Mouse (Mus musculus): ENCODE data around the gene Rala. TPM values are rescaled to one million over a fixed set of nuclear protein-coding genes. Genes with fewer than 3 reads are reported as not detected.

The Rala gene
- total RNA-seq, 2 experiments from 2014 or later, result 31.0 to 44.8 TPM

- ATAC-seq (ENCODE audit: poor library complexity, severe bottlenecking), result no peak
Measured at GRCm38 (mm10) chr13:17891545-17891944, 52.5 kb downstream of the Rala start.

- no peak for ATAC-seq (ENCODE audit: poor library complexity, severe bottlenecking)
Measured at GRCm38 (mm10) chr13:17884211-17884610, 59.8 kb downstream of the Rala start.

DNA sequence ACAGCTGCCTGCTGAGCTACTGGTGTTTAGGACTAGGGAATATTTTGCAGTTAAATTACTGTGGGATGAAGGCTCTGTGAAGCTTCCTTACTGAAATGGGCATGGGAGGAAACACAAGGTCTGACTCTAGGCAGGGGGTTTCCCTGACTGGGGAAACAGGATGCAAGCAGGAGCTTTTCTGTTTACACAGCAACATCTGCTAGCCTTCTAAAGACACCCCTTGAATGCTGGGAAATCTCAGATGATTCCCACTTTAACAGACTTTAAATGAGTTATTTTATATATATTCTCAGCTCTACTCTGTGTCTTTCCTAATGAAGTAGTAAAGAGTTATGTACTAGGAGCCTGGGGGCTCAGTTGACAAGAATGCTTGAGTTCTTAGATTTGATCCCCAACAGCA, 65.0 kb downstream of the Rala start:
- no peak for ATAC-seq (ENCODE audit: poor library complexity, severe bottlenecking)

- ATAC-seq (ENCODE audit: poor library complexity, severe bottlenecking), result no peak
Measured at GRCm38 (mm10) chr13:17866741-17867140, 77.3 kb downstream of the Rala start.

DNA sequence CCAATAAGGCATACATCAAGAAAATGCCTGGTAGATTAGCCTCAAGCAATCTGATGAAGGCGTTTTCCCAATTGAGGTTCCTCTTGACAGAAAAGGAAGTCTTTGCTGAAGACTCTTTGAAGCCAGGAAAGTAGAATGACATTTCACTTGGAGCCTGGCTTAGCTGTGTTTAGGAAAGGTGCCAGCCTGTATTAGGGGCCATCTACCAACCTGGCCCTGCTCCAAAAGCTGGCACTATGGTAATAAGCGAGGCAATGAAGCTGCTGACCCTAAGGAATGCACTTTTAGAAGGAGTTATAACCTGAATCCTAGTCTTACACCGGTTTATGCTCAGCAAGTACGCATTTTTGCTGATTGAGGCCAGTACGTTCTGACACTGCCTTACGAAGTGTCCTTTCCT, 83.5 kb downstream of the Rala start:
- ATAC-seq (ENCODE audit: poor library complexity, severe bottlenecking), result no peak

DNA sequence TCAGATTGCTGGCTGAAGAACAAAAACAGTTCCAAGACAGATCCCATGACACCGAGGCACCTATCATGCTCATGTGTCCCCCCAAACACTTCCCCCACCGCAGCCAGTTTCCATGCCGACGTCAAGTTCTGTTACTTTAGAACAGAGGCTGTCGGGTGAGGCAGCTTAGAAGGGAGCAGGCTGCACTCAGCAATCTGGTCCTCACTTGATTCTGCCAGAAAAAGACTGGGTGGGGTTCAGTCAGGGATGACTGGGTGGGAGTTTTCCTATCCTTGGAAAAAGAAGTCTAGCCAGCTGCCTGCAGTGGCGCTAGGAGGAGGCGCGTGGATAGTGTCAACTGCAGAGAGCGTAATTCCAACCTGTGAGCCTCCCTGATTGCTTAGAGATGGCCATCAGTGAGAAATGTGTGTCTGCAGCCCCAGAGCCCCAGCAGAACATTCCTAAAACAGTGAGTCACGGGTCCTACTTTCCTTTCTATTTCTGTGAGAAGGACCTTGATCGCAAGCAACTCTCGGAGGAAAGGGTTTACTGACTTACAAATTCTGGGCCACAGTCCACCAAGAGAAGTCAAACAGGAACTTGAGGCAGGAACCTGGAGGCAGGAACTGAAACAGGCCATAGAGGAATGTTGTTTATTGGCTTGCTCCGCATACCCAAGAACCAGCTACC, 84.5 kb downstream of the Rala start:
- ATAC-seq (ENCODE audit: poor library complexity, severe bottlenecking), result no peak

DNA sequence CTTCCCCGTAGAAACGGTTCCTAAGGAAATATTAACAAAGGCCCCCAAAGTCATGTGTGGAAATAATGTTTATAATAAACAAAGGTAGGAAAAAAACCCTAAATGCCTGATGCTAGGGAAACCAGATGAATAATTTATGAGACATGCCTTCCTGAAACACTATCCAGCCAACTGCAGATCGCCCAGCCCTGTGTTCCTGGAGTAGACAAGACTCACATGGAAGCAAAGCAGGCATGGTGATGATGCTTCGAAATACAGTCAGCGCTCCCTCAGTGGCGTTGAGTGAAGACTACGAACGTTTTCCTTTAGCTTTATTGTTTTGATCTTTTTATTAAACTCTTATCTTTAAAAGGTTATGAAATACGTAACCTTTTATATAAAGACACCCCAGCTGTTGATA, 87.0 kb downstream of the Rala start:
- ATAC-seq (ENCODE audit: poor library complexity, severe bottlenecking), result no peak

- no peak for ATAC-seq (ENCODE audit: poor library complexity, severe bottlenecking)
Measured at GRCm38 (mm10) chr13:17855492-17856138, 88.4 kb downstream of the Rala start.

DNA sequence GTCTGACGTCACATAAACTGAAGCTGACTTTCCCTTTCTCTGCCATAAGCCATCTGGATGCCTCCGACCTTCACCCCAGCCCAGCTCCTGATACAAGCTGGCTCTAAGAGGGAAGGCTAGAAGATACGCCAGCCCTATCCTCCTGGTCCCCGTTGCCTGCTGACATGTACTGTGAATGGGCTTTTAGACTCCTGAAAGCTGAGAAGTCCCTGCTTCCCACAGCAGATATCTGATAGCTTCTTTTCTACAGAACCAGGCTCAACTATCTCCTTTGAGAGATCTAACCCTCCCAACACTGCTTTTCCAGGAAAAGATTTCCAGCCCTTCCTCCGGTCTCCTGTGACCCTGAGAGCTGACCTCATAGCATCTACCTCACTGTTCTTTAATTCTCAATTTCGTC, 89.3 kb downstream of the Rala start:
- ATAC-seq (ENCODE audit: poor library complexity, severe bottlenecking), result no peak

GRCm38 (mm10) chr13:17843336-17843735, 100.7 kb downstream of the Rala start:
- ATAC-seq (ENCODE audit: poor library complexity, severe bottlenecking), result no peak

DNA sequence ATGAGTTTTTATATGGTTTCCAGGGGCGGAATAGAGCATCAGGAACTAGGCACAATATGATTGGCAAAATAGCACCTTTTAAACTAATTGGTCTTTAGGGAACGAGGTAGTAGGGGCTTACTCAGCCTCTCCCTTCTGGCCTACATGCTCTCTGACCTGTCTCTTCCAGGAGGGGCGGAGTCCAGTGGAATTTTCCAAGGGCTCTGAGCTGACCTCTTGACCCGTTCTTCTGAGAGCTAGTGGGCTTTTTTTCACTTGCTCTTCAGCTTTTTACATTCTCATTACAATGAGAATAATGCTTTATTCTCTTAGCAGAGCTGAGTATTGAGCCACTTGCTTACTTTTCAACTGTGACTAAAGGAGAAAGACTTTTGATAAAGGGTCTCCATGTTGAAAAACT, 101.3 kb downstream of the Rala start:
- ATAC-seq (ENCODE audit: poor library complexity, severe bottlenecking), result no peak

DNA sequence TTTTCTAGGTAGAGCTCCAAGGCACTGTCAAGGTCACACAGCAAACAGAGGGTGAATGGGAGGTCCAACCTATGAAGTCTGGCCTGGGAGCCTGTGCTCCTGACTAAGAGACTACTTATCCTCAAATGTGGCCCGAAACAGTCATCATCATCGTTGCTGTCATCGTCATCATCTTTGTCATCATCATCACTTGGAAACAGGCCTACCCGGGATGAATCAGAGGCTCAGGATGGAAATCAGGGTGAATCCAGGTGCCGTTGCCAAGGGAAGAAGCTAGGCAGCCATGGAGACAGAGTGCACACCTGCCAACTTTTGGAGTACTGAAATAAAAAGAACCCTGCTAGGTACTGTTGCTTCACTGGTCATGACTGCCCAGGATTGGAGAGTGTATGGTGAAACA, 104.9 kb downstream of the Rala start:
- ATAC-seq (ENCODE audit: poor library complexity, severe bottlenecking), result no peak

GRCm38 (mm10) chr13:17838484-17838851, 105.6 kb downstream of the Rala start:
- peak; percentile 83 for ATAC-seq (ENCODE audit: poor library complexity, severe bottlenecking)

DNA sequence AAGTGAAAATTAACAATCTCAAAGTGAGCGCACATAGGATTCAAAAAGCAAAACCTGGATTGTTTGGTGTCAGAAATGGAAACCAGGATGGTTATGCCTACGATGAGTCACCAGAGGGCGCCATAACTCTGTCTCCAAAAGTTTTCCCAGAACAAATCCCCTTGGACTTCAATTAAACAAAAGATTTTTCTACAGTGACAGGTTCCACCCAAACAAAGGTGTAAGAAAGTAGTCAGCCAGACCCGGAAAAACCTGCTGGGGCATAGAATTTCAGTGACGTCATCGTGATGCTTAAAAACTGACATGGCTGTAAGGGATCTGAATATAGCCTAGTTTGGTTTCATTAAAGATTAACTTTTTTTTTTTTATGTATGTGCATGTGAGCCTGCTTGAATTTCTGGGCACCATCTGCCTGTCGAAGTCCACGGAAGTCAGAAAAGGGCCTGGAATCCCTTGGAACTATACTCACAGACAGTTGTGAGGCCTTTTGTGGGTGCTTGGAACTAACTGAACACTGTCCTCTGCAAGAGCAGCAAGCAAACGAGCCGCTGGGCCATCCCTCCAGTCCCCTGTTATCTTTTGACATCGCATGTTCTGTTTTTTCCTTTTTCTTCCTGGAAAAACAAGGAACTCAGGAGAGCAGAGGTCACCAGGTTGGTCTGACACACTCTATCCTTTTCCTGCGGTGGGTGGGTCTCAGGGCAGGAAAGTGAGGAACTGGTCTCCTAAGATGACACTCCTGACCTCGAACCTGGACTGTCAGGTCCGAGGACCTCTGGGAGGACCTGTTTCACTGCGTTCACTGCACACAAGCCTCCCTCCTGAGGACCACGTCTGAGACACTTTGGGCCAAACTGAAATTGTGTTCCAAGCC, 106.2 kb downstream of the Rala start:
- peak; percentile 62; the same call in 1 of the 2 replicates for ATAC-seq (ENCODE audit: poor library complexity, severe bottlenecking)

DNA sequence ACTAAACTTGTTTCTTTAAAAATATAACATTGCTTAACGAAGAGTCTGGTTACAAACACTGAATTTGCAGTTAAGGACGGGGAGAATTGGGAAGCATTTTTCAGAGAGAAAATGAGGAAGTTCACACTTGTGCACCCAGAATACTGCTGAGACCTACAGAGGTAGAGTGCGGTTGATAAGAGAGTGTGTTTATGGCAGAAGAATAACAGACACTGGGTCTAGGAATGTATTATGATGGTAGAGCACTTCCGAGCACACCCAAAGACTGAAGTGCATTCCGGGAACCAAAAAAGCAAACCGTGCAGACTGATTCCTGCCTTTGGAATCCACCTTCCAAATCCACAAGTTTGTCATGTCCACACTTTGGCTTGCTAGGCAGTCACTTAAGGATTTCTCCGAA, 107.2 kb downstream of the Rala start:
- peak; percentile 43; the same call in 1 of the 2 replicates for ATAC-seq (ENCODE audit: poor library complexity, severe bottlenecking)

- ATAC-seq (ENCODE audit: poor library complexity, severe bottlenecking), result no peak
Measured at GRCm38 (mm10) chr13:17832940-17833339, 111.1 kb downstream of the Rala start.

Other genes with a start within 250 kb of the Rala start
- 58.3 and 65.4 TPM in 2 replicates for gene Mplkip, start 249.0 kb downstream of the Rala start, total RNA-seq (2015)
- gene Mplkip, start 249.0 kb downstream of the Rala start, total RNA-seq (2017), result 28.7 and 30.5 TPM in 2 replicates
- 0.18 and 0.73 TPM in 2 replicates for gene Sugct, start 248.7 kb downstream of the Rala start, total RNA-seq (2015)
- gene Sugct, start 248.7 kb downstream of the Rala start, total RNA-seq (2017), result 0.11 and 0.98 TPM in 2 replicates
- gene Cdk13, start 139.1 kb downstream of the Rala start, total RNA-seq (2015), result 94.3 and 96.4 TPM in 2 replicates
- gene Cdk13, start 139.1 kb downstream of the Rala start, total RNA-seq (2017), result 90.3 and 101 TPM in 2 replicates
- gene Yae1d1, start 49.1 kb upstream of the Rala start, total RNA-seq (2015), result 7.4 and 9.8 TPM in 2 replicates
- gene Yae1d1, start 49.1 kb upstream of the Rala start, total RNA-seq (2017), result 3.7 and 7.0 TPM in 2 replicates

Measured in megakaryocyte, adult 5-6 weeks (primary cell).